Mouse (Mus musculus) heart, adult 2 months (tissue): ENCODE data around the gene Tm2d1.

Source experiments
- CTCF ChIP-seq: fragments of 200-600 bp; IDR thresholded peaks from 2 replicates; pipeline ENCODE4 v1.8.1; 2022; ENCODE audit warnings: antibody characterized with exemption, mild to moderate bottlenecking, moderate library complexity
- EP300 ChIP-seq: fragments of 200-500 bp; IDR thresholded peaks from 2 replicates; pipeline ENCODE4 v1.6.1; 2011; ENCODE audit warnings: low read depth, low read length, control low read depth; ENCODE audit not compliant: insufficient read depth
- POLR2A ChIP-seq: fragments of 200-500 bp; IDR thresholded peaks from 2 replicates; pipeline ENCODE4 v1.6.1; 2011; ENCODE audit warnings: mild to moderate bottlenecking, low read depth, low read length, control low read depth; ENCODE audit not compliant: insufficient read depth

DNA sequence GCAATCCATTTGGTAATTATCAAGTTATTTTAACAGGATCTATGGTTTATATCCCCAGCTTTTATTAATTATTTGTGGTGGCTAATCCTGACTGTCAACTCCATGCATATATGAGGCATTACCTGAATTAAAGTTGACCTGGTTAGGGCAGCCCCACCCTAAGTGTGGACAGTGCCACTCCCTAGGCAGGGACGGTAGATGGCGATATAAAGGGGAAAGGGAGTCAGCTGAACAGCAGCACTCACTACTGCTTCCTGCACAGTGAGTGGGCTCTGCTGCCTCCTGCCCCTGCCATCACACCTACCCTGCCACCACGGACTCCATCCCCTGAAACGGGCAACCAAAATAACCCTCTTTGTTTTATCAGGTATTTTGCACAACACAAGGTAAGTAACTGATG lies 7.7 kb downstream of the Tm2d1 start:
- TF ChIP-seq POLR2A, result no peak
- TF ChIP-seq CTCF, result peak; percentile 54
- TF ChIP-seq EP300, result no peak
